Mouse (Mus musculus): ENCODE measurements around the gene Gm21149.
A peak's percentile ranks its signal among the peaks of the same experiment; 100 is the strongest.
"Not testable (repeated sequence)": the region's sequence is repeated elsewhere in the genome, so short reads cannot be mapped to it uniquely, and the experiment has no call there.

The Gm21149 gene

DNA sequence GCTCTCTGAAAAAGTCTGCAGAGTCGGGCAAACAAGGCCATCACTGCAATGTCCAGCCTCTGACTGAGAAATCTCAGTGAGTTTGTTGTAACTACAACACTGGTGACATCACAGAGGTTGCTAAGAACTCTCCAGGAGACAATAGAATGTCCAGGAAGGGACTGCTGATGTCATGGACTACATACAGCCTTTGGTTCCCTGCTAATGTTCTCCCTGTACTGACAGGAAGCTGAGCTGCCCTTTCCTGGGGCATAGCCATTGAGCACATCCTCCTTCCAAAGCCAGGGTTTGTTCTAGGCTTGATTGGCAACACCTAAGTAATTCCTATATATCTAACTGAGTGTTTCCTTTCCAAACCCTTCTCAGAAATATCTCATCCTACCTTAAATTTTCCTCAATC is at the start of gene Gm21149:
Gene Gm21149, minus strand, starts transcription at position 101 of the 400 bp plus-strand sequence.
- H3K36me3 ChIP-seq (ENCODE audit: insufficient read depth, low read length); H3K4me1 ChIP-seq (replicated peaks; ENCODE audit: low read depth, low read length); H3K4me3 ChIP-seq (replicated peaks; ENCODE audit: low read length); H3K27me3 ChIP-seq (ENCODE audit: insufficient read depth, low read length); H3K9me3 ChIP-seq (ENCODE audit: low read length): not testable (repeated sequence)

GRCm38 (mm10) chr5:15522470-15522869 is 46.1 kb upstream of the Gm21149 start:
- H3K4me3 ChIP-seq (replicated peaks; ENCODE audit: low read length); H3K36me3 ChIP-seq (ENCODE audit: insufficient read depth, low read length); H3K27me3 ChIP-seq (ENCODE audit: insufficient read depth, low read length); H3K9me3 ChIP-seq (ENCODE audit: low read length); H3K4me1 ChIP-seq (replicated peaks; ENCODE audit: low read depth, low read length): not testable (repeated sequence)

DNA sequence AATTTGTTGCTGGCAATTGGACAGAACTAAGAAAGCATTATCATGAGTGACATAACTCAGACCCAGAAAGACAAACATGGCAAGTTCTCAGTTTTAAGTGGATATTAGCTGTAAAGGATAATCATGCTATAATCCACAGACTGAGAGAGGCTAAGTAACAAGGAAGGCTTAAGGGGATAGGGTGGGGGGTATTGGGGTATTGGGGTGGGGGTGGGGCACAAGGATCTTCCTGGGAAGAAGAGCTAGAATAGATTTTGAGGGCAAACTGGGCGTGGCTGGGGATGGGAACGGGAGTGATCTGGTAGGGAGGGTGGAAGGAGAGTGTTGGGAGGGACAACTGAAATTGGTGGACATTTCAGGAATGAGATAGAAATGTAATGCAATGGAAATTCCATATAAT is 45.7 kb upstream of the Gm21149 start:
- H3K27me3 ChIP-seq (ENCODE audit: insufficient read depth, low read length); H3K4me3 ChIP-seq (replicated peaks; ENCODE audit: low read length); H3K4me1 ChIP-seq (replicated peaks; ENCODE audit: low read depth, low read length); H3K9me3 ChIP-seq (ENCODE audit: low read length); H3K36me3 ChIP-seq (ENCODE audit: insufficient read depth, low read length): not testable (repeated sequence)

DNA sequence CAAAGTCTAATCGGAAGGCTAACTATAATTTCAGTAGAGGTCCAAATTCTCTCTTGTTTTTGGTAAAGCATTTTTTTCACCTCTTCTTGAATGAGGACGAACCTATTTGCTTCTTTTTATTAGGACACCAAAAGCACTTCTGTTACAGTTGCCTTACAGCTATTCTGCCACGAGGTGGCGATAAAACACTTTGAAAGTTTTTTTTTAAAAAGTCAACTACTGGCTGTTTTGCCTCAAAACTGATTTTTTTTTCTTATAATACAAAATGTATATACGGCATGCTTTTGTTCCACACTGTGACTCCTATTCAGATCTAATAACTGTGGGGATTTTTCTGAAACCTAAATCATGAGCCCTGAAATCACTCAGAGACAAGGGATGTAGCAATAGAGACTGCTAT is 44.1 kb upstream of the Gm21149 start:
- not testable (repeated sequence) for H3K9me3 ChIP-seq (ENCODE audit: low read length); H3K4me1 ChIP-seq (replicated peaks; ENCODE audit: low read depth, low read length); H3K36me3 ChIP-seq (ENCODE audit: insufficient read depth, low read length); H3K27me3 ChIP-seq (ENCODE audit: insufficient read depth, low read length); H3K4me3 ChIP-seq (replicated peaks; ENCODE audit: low read length)
- TF ChIP-seq CTCF (conservative IDR thresholded peaks at IDR 0.05; ENCODE audit: low read length) = peak; percentile 35

- H3K4me1 ChIP-seq (replicated peaks; ENCODE audit: low read depth, low read length); H3K36me3 ChIP-seq (ENCODE audit: insufficient read depth, low read length); H3K27me3 ChIP-seq (ENCODE audit: insufficient read depth, low read length); H3K9me3 ChIP-seq (ENCODE audit: low read length); H3K4me3 ChIP-seq (replicated peaks; ENCODE audit: low read length): not testable (repeated sequence)
These were observed 40.8 kb upstream of the Gm21149 start for GRCm38 (mm10) chr5:15517150-15517549.

- not testable (repeated sequence) for H3K27me3 ChIP-seq (ENCODE audit: insufficient read depth, low read length); H3K9me3 ChIP-seq (ENCODE audit: low read length); H3K4me1 ChIP-seq (replicated peaks; ENCODE audit: low read depth, low read length); H3K4me3 ChIP-seq (replicated peaks; ENCODE audit: low read length); H3K36me3 ChIP-seq (ENCODE audit: insufficient read depth, low read length)
These were observed 35.9 kb upstream of the Gm21149 start for GRCm38 (mm10) chr5:15512236-15512635.

DNA sequence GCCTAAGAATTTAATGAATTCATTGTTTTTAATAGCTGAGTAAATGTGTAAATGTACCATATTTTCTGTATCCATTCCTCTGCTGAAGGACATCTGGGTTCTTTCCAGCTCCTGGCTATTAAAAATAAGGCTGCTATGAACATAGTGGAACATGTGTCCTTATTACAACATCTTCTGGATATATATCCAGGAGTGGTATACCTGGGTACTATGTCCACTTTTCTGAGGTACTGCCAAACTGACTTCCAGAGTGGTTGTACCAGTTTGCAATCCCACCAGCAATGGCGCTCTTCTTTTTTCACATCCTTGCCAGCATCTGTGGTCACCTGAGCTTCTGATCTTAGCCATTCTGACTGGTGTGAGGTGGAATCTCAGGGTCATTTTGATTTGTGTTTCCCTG is 33.6 kb upstream of the Gm21149 start:
- H3K4me3 ChIP-seq (replicated peaks; ENCODE audit: low read length); H3K4me1 ChIP-seq (replicated peaks; ENCODE audit: low read depth, low read length): not testable (repeated sequence)

GRCm38 (mm10) chr5:15508460-15509451 is 32.4 kb upstream of the Gm21149 start:
- not testable (repeated sequence) for H3K27me3 ChIP-seq (ENCODE audit: insufficient read depth, low read length); H3K9me3 ChIP-seq (ENCODE audit: low read length); H3K36me3 ChIP-seq (ENCODE audit: insufficient read depth, low read length); H3K4me3 ChIP-seq (replicated peaks; ENCODE audit: low read length); H3K4me1 ChIP-seq (replicated peaks; ENCODE audit: low read depth, low read length)
- TF ChIP-seq CTCF (conservative IDR thresholded peaks at IDR 0.05; ENCODE audit: low read length) = peak; percentile 18; the same call in 1 of the 2 replicates

More for the DNA sequence above, 33.6 kb upstream of the Gm21149 start:
- not testable (repeated sequence) for H3K36me3 ChIP-seq (ENCODE audit: insufficient read depth, low read length); H3K27me3 ChIP-seq (ENCODE audit: insufficient read depth, low read length); H3K9me3 ChIP-seq (ENCODE audit: low read length)

- not testable (repeated sequence) for H3K4me3 ChIP-seq (replicated peaks; ENCODE audit: low read length); H3K27me3 ChIP-seq (ENCODE audit: insufficient read depth, low read length); H3K4me1 ChIP-seq (replicated peaks; ENCODE audit: low read depth, low read length); H3K36me3 ChIP-seq (ENCODE audit: insufficient read depth, low read length)
- peaks cover 15% of the 10 kb centered on the region for H3K9me3 ChIP-seq (ENCODE audit: low read length)
- TF ChIP-seq CTCF (conservative IDR thresholded peaks at IDR 0.05; ENCODE audit: low read length) = peak; percentile 26; the same call in 1 of the 2 replicates
These were observed 31.6 kb upstream of the Gm21149 start for GRCm38 (mm10) chr5:15507757-15508459.

DNA sequence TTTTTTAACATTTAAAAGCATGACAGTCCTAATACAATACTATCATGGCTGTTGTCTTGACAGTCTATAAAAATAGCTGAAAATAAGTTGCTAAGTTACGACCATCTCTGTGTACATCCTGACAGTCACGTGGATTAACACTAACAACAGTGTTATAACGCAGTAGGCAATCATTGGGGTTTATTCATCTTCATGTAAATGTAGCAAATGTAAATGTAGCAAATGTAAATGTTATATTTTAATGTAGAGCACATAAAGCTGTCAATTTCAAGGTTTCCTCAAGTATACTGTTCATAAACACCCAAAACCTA is 30.9 kb upstream of the Gm21149 start:
- H3K4me3 ChIP-seq (replicated peaks; ENCODE audit: low read length) = no peak overlapping the region
- no peaks in the 10 kb centered on the region for H3K36me3 ChIP-seq (ENCODE audit: insufficient read depth, low read length)
- peaks cover 7% of the 10 kb centered on the region; the same call in 1 of the 2 replicates for H3K27me3 ChIP-seq (ENCODE audit: insufficient read depth, low read length)
- H3K9me3 ChIP-seq (ENCODE audit: low read length) = peaks cover 16% of the 10 kb centered on the region
- H3K4me1 ChIP-seq (replicated peaks; ENCODE audit: low read depth, low read length) = peaks cover 4% of the 10 kb centered on the region; the same call in 1 of the 2 replicates
- TF ChIP-seq POU5F1 (IDR thresholded peaks at IDR 0.05; ENCODE audit: borderline replicate concordance, low read length) (no peak), CTCF (conservative IDR thresholded peaks at IDR 0.05; ENCODE audit: low read length) (no peak), NANOG (IDR thresholded peaks at IDR 0.05; ENCODE audit: borderline replicate concordance, low read length) (no peak)

All from E14TG2a.4 (cell line).